Mouse (Mus musculus) kidney, postnatal 36 days (tissue): ENCODE measurements around the gene Trim63.
"Not testable (repeated sequence)": the region's sequence is repeated elsewhere in the genome, so short reads cannot be mapped to it uniquely, and the experiment has no call there.

ENCODE experiments used
- DNase-seq, 2 experiments: peaks; one replicate each; pipeline ENCODE4 v3.0.0; 2021 to 2022; ENCODE audit warnings: mixed read lengths in 2 of 2

The Trim63 gene

GRCm38 (mm10) chr4:134314876-134315275, at the start of gene Trim63:
TSS of gene Trim63 (plus strand) at chr4:134315120.
- DNase-seq = no peak

- DNase-seq = peak in 1 of 2 experiments; percentile 51
These were observed 48.9 kb upstream of the Trim63 start for GRCm38 (mm10) chr4:134265860-134266585.

- no peak for DNase-seq
These were observed 46.7 kb upstream of the Trim63 start for GRCm38 (mm10) chr4:134268102-134268655.

- not testable (repeated sequence) for DNase-seq
These were observed 45.3 kb upstream of the Trim63 start for GRCm38 (mm10) chr4:134269622-134270021.

GRCm38 (mm10) chr4:134271979-134272378, 42.9 kb upstream of the Trim63 start:
- no peak for DNase-seq

- no peak for DNase-seq
These were observed 42.0 kb upstream of the Trim63 start for GRCm38 (mm10) chr4:134272731-134273416.

- DNase-seq = no peak
These were observed 41.2 kb upstream of the Trim63 start for GRCm38 (mm10) chr4:134273417-134274345.

- DNase-seq = no peak
These were observed 30.0 kb upstream of the Trim63 start for GRCm38 (mm10) chr4:134284942-134285341.

- DNase-seq = peak in 1 of 2 experiments; percentile 19
These were observed 28.4 kb upstream of the Trim63 start for GRCm38 (mm10) chr4:134286226-134287167.

GRCm38 (mm10) chr4:134287168-134287564, 27.8 kb upstream of the Trim63 start:
- DNase-seq = peak; percentile 94 to 97

- peak; percentile 79 to 82 for DNase-seq
These were observed 27.3 kb upstream of the Trim63 start, which contains the start of gene Pdik1l for GRCm38 (mm10) chr4:134287575-134288025. TSS of gene Pdik1l (minus strand) at chr4:134287895.

GRCm38 (mm10) chr4:134288397-134289256, 26.3 kb upstream of the Trim63 start:
- peak in 1 of 2 experiments; percentile 28 for DNase-seq

- peak; percentile 68 to 88 for DNase-seq
These were observed 22.9 kb upstream of the Trim63 start for GRCm38 (mm10) chr4:134292067-134292466.

- DNase-seq = no peak
These were observed 21.7 kb upstream of the Trim63 start for GRCm38 (mm10) chr4:134293061-134293691.

- no peak for DNase-seq
These were observed 21.2 kb upstream of the Trim63 start for GRCm38 (mm10) chr4:134293692-134294163.

- not testable (repeated sequence) for DNase-seq
These were observed 18.8 kb upstream of the Trim63 start for GRCm38 (mm10) chr4:134296096-134296495.

GRCm38 (mm10) chr4:134296523-134296922, 18.4 kb upstream of the Trim63 start:
- no peak for DNase-seq

- peak; percentile 44 to 45 for DNase-seq
These were observed 17.6 kb upstream of the Trim63 start for GRCm38 (mm10) chr4:134297369-134297768.
